Mouse (Mus musculus) adrenal gland, postnatal 4 days (tissue): Measurements from ENCODE around the gene Sec61b. TPM values are rescaled to one million over a fixed set of nuclear protein-coding genes. Genes with fewer than 3 reads are reported as not detected.
A peak's percentile ranks its signal among the peaks of the same experiment; 100 is the strongest.

ENCODE experiments used
- DNase-seq, 2 experiments: peaks; one replicate each; pipeline ENCODE4 v3.0.0; 2021 to 2022; ENCODE audit warnings: low spot score in 2 of 2, mixed read lengths in 2 of 2
- total RNA-seq, 2 experiments: library from RNA; stranded (reverse); gene quantifications; 2 replicates each; pipeline ENCODE4 v1.2.3; 2021

Gene Sec61b
- total RNA-seq, 2 experiments from 2014 or later = 185 to 190 TPM

GRCm38 (mm10) chr4:47480095-47480494 is 5.6 kb downstream of the Sec61b start:
- DNase-seq = no peak

- DNase-seq = no peak
These were observed 6.1 kb downstream of the Sec61b start for GRCm38 (mm10) chr4:47480576-47480975.

- DNase-seq = no peak
These were observed 16.8 kb downstream of the Sec61b start for GRCm38 (mm10) chr4:47491243-47491642.

GRCm38 (mm10) chr4:47492311-47493086 is 18.0 kb downstream of the Sec61b start:
- DNase-seq = no peak

GRCm38 (mm10) chr4:47493456-47493855 is 19.0 kb downstream of the Sec61b start:
- DNase-seq = no peak

- DNase-seq = no peak
These were observed 19.7 kb downstream of the Sec61b start for GRCm38 (mm10) chr4:47494137-47494536.

GRCm38 (mm10) chr4:47494686-47495085 is 20.2 kb downstream of the Sec61b start:
- DNase-seq = no peak

- DNase-seq = no peak
These were observed 23.4 kb downstream of the Sec61b start for GRCm38 (mm10) chr4:47497811-47498385.

GRCm38 (mm10) chr4:47499121-47499545 is 24.7 kb downstream of the Sec61b start:
- no peak for DNase-seq

GRCm38 (mm10) chr4:47502546-47502971 is 28.1 kb downstream of the Sec61b start:
- DNase-seq = peak in 1 of 2 experiments; percentile 20

- no peak for DNase-seq
These were observed 28.6 kb downstream of the Sec61b start for GRCm38 (mm10) chr4:47503045-47503444.

- no peak for DNase-seq
These were observed 30.5 kb downstream of the Sec61b start for GRCm38 (mm10) chr4:47504841-47505517.

GRCm38 (mm10) chr4:47518551-47519181 is 44.2 kb downstream of the Sec61b start:
- DNase-seq = no peak

GRCm38 (mm10) chr4:47520076-47520475 is 45.6 kb downstream of the Sec61b start:
- no peak for DNase-seq

- DNase-seq = no peak
These were observed 47.6 kb downstream of the Sec61b start for GRCm38 (mm10) chr4:47521884-47522605.

GRCm38 (mm10) chr4:47529866-47530265 is 55.4 kb downstream of the Sec61b start:
- no peak for DNase-seq

Other genes with a start within 250 kb of the Sec61b start
- 10 to 100 TPM; 38.0 to 44.0 TPM for gene Tgfbr1, start 121.4 kb upstream of the Sec61b start, total RNA-seq
- 100 to 1,000 TPM; 101 to 104 TPM for gene Alg2, start 325 bp upstream of the Sec61b start, total RNA-seq